Comparison of ENCODE assay signal across 1 mouse cellular context in the genomic region with DNA sequence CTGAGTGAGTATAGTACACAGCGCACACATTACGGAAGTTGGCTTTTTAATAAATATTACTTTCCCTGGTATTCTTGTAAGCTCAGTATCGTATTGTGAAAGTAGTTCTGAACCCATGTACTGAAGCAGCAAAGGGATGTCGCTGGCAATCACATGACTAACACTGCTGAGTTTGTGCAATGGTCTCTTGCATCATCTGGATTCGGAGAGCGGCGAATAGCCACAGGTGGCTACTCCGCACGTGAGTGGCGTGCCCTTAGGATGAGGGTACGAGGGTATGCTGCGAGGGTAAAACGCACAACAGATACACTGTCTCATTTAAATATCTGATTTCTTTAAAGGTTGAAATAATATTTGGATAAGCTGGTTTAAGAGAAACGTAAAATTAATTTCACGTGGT.
TF ChIP-seq lines count a peak whose summit lies in the region.

No protein-coding gene starts in this region.

TF ChIP-seq in MEL, 35 proteins besides CTCF, POLR2A, EP300 and RAD21 (continued from another document):
- no peak for TF ChIP-seq MYB (IDR thresholded peaks at IDR 0.05; ENCODE audit: low read depth, low read length)
- TF ChIP-seq ELF1 (IDR thresholded peaks at IDR 0.05; ENCODE audit: low read depth, low read length) = no peak
